Mouse (Mus musculus): ENCODE data around the gene Tmem108.

- TF ChIP-seq CTCF (IDR thresholded peaks at IDR 0.05) (no peak), EP300 (IDR thresholded peaks at IDR 0.05; ENCODE audit: insufficient read depth, low read depth, low read length) (no peak)
These were observed 289.9 kb downstream of the Tmem108 start for GRCm38 (mm10) chr9:103471784-103472183.
